Mouse (Mus musculus): ENCODE measurements around the gene Tmem164. TPM values are rescaled to one million over a fixed set of nuclear protein-coding genes. Genes with fewer than 3 reads are reported as not detected.

Gene Tmem164
- polyA plus RNA-seq (2014; fragmentation: Illumina TruSeq; extraction: RNeasy Lipid Tissue Mini Kit (QIAGEN cat#74804)) = 37.6 TPM

DNA sequence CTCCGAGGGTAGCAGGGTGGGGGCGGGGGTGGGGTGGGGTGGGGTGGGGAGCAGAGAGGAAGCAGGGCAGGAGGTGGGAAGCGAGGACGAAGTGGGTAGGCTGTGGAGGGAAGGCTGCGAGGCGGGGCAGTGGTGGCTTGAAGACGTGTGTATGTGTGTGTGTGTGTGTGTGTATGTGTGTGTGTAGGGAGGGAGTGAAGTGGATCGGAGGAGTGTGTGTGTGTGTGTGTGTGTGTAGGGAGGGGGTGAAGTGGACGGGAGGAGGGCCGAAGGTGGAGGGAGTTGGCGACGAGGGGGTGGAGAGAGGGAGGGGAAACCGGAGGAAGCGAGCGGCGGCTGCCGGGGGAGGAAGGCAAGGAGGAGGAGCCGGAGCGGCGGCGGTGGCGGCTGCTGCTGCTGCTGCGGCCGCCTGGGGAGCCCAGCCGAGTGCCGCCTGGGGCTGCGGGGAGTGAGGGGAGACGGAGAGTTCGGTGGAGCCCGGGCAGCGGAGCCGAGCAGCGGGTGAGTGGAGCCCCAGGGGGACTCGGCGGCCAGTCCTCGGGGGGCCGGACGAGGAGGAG, at the start of gene Tmem164:
Gene Tmem164 (plus strand): TSS at position 351 of the 560 bp plus-strand sequence.

All from ovary, adult 10 weeks (tissue).